Mouse (Mus musculus): ENCODE measurements around the gene Lrrc47.

DNA sequence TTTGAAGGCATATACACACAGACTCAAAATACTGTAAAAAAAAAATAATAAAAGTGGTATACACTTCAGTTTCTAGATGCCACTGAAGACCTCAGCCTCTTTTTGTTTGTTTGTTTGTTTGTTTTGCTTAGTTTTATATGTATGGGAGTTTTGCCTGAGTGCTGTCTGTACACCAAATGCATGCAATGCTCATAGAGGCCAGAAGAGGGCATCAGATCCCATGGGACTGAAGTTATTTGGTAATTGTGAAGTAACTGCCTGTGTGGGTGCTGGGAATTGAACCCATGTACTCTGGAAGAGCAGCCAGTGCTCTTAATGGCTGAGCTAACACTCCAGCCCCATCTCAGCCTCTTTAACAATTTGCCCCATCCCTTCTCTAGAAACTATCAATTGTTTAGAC, 17.1 kb downstream of the Lrrc47 start:
- TF ChIP-seq POLR2A (IDR thresholded peaks at IDR 0.05; ENCODE audit: insufficient read length, low read depth) (no peak), USF1 (IDR thresholded peaks at IDR 0.05; ENCODE audit: low read depth) (no peak), MAX (IDR thresholded peaks at IDR 0.05; ENCODE audit: low read depth) (no peak), TCF3 (IDR thresholded peaks at IDR 0.05; ENCODE audit: insufficient read length, low read depth) (no peak), MYOD1 (IDR thresholded peaks at IDR 0.05; ENCODE audit: control insufficient read depth in 1 of 3, insufficient read length in 2 of 3, low read depth in 2 of 3) (no peak), E2F4 (IDR thresholded peaks at IDR 0.05; ENCODE audit: insufficient read depth) (no peak), MYOG (IDR thresholded peaks at IDR 0.05; ENCODE audit: control insufficient read depth in 1 of 3, insufficient read depth in 1 of 3, insufficient read length in 2 of 3, low read depth in 2 of 3) (no peak), TCF12 (IDR thresholded peaks at IDR 0.05; ENCODE audit: insufficient read depth, poor library complexity, severe bottlenecking) (no peak), CEBPB (IDR thresholded peaks at IDR 0.05; ENCODE audit: insufficient read depth, poor library complexity, severe bottlenecking) (no peak), POLR2AphosphoS2 (IDR thresholded peaks at IDR 0.05; ENCODE audit: insufficient read length, low read depth) (no peak), REST (IDR thresholded peaks at IDR 0.05; ENCODE audit: insufficient read depth, insufficient read length) (no peak), SRF (IDR thresholded peaks at IDR 0.05; ENCODE audit: control insufficient read depth, insufficient read length, low read depth) (no peak)

All from myocyte (in vitro differentiated cells).